Mouse (Mus musculus): ENCODE data around the gene Rptor.

DNA sequence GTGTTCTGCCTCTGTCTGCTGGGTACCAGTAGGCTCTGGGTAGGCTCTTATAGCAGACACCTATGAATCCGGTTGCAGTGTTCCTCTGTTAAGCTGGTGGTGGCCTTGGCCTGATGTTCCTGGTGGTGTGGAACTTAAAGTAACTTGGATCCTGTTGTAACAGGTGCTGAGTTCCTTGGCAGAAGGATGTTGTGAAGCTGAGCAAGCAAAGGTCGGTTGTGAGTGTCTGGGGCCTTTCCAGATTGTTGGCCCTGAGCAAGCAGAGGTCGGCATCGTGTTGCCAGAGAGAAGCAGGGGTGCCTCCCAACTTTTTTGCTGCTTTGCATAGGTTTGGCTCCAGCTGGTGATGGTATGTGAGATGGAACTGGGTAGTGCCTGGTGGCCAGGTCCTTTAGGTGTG lies 21.7 kb downstream of the Rptor start:
- TF ChIP-seq CTCF (IDR thresholded peaks at IDR 0.05; ENCODE audit: low read depth, low read length) (no peak), POLR2A (IDR thresholded peaks at IDR 0.05; ENCODE audit: extremely low read depth, insufficient read depth, low read length) (no peak)

Measured in liver, adult 2 months (tissue).